Mouse (Mus musculus): ENCODE measurements around the gene Afdn.
"Not testable (repeated sequence)": the region's sequence is repeated elsewhere in the genome, so short reads cannot be mapped to it uniquely, and the experiment has no call there.

Afdn gene

DNA sequence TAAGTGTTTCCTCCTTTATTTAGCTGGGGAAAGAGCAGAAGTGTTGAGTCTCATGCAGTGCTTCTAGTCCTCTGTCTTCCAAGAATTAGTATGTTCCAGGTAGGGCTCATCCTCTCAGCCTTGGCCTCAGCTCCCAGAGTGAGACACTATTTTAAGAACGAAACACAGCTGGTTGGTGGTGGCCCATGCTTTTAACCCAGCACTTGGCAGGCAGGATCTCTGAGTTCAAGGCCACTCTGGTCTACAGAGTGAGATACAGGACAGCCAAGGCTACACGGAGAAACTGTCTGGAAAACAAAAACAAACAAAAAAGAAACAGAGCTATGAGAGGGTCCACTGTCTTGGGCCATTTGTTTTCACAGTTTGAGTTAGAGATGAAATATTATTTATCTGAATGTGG is 17.3 kb downstream of the Afdn start:
- DNase-seq (ENCODE audit: low spot score in 2 of 2): no peak

DNA sequence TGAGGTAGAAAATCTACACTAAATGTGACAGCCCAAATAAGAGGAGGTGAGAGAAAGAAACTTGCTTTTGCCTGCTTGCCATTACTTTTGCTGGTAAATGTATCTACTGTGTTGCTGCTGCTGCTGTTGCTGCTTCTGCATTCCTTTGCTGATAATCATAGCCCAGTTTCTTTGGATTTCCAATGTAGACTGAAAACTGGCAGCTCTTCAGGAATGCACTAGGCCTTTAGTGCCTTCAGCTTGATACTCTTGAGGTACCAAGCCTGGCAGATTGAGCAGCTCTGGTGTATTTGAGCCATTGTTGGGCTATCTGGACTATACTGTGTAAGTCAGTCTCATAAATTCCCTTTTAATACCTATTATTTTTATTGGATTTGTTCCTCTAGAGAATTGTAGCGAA is 18.5 kb downstream of the Afdn start:
- no peak for DNase-seq (ENCODE audit: low spot score in 2 of 2)

DNA sequence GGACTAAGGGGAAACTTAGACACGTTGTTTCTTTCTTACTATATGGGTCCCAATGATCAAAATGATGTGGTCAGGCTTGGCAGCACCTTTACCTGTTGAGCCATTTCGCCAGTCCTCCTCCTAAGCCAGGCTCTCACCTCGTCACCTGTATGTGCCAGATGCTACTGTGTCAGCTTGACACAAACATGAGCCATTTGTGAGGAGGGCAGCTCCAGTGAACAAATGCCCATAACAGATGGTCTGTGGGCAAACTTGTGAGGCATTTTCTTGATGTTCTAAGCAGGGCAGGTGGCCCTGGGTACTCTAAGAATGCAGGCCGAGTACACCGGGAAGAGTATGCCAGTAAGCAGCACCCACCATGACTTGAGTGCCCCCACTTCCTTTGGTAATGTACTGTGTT is 21.6 kb downstream of the Afdn start:
- no peak for DNase-seq (ENCODE audit: low spot score in 2 of 2)

DNA sequence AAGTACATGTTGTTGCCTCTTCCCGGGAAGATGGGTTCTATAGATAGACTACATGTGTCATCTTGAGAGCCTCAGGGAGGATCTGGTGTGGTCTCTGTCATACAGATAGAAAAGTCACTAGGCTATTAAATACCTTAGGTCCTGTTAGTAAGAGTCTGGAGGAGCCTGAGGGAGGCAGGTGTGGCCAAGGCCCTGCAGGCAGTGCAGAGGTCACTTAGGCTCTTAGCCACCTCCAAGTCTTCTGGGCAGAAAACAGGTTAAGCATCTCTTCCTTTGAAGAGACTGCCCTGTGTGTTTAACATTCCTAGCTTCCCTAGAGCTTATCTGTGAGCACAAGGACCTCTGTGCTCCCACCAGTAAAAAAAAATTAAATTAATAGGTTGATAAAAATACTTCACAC is 23.1 kb downstream of the Afdn start:
- no peak for DNase-seq (ENCODE audit: low spot score in 2 of 2)

DNA sequence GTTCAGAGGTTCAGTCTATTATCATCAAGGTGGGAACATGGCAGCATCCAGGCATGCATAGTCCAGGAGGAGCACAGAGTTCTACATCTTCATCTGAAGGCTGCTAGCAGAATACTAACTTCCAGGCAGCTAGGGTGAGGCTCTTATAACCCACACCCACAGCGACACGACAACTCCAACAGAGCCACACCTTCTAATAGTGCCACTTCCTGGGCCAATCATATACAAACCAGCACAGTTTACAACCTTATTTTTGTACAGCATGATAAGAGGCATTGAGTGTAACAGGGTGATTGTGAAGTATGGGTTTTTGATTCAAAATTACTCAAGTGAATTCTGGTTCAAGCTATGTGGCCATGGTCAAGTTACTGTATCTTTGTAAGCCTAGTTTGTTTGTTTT is 29.7 kb downstream of the Afdn start:
- DNase-seq (ENCODE audit: low spot score in 2 of 2): not testable (repeated sequence)

DNA sequence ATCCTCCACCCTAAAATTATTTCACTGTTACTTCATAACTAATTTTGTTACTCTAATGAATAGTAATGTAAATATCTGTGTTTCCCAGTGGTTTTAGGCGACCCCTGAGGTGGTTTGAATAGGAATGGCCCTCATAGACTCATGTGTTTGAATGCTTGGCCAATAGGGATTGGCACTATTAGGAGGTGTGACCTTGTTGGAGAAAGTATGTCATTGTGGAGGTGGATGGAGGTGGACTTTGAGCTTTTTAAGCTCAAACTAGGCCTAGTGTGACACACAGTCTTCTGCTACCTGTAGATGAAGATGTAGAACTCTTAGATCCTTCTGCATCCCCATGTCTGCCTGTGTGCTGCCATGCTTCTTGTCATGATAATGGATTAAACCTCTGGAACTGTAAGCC is 37.4 kb downstream of the Afdn start:
- no peak for DNase-seq (ENCODE audit: low spot score in 2 of 2)

DNA sequence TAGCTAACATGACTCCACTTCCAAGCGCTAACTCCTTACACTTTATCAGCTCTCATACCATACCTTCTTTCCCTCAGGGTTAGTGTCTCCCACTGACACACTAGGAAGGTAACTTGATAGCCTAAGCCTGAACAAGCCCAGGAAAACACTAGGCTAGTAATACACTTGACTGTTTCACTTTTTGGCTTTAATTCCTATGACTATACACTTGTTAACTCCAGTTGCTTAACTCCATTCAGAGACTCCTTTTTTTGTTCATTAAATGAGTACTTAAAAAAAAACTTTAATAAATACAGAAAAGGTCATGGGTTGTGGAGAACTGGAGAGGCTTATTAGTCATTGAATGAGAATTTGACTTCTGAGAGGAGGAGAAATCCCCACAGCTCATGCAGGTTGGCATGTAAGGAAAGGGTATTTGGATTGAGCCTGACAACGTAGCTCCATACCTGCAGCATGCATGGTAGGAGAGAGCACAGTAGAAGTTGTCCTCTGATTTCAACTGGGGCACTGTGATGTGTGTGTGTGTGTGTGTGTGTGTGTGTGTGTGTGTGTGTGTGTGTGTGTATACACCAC is 42.6 kb downstream of the Afdn start:
- DNase-seq (ENCODE audit: low spot score in 2 of 2): no peak

DNA sequence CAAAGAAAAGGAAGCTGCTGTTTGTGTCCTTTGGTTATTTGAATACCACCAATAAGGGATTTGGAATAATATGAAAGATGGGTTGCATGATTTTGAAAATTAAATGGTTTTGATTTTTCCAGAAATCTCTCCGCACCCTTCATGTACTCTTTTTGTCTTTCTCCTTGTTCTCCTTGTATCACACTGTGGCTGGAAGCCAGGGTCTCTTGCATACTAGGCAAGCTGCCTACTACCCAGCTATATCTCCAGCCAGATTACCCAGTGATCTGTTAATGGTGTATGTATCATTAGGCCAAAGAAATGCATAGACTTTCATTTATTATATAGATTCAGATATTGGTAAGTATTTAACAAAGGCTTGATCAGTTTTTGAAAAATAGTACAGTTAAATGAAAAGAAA is 45.7 kb downstream of the Afdn start:
- DNase-seq (ENCODE audit: low spot score in 2 of 2): no peak

DNA sequence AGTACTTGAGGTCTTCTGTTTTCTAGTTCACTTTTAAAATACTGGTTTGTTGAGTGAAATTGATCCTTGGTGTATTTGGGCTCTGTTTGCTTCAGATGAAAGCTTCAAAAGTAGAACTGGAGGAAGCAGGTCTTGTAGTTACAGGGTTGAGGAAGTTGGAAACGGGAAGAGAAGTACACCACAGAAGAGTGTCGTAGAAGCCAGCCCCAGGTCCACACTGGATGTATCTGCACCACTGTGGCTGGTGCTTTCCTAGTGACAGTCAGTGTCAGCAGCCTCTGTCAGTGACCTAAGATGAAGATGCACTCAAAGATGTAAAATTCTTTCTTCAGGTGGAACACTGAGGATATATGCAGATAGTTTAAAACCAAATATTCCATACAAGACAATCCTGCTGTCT is 57.5 kb downstream of the Afdn start:
- no peak for DNase-seq (ENCODE audit: low spot score in 2 of 2)

DNA sequence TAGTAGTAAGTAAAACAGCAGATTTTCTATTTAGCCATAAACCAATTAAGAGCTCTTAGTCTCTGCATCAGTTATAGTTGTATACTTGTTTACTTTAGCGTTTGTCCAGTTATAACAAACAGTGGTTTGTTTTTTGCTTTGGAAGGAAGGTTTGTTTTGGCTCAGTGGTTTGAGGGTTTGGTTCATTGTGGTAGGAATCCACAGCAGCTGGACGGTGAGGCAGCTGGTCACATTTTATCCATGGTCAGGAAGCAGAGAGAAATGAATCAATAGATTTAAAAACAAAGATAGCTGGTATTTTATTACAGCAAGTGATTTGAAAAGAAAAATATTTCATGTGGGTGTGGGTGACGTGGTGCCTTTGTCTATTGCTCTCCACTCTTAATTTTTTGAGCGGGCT is 59.0 kb downstream of the Afdn start:
- DNase-seq (ENCODE audit: low spot score in 2 of 2): no peak

DNA sequence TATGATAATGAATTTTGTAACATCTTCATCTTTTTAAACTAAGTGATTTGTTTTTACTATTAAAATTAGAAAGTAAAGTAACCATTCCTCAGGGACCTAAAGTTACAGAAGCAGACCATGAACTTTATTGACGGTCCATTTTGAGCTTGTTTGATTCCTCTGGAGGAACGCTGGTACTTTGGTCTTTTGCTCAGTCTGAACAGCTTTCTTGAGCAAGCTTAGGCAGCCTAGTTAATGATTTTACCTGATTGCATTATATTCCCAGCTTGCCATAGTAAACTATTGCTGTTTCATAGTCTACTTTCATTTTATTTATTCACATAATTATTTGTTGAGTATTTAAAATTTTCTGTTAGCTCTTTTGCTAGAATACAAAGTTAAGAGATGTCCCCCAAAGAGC is 60.3 kb downstream of the Afdn start:
- DNase-seq (ENCODE audit: low spot score in 2 of 2): no peak

DNA sequence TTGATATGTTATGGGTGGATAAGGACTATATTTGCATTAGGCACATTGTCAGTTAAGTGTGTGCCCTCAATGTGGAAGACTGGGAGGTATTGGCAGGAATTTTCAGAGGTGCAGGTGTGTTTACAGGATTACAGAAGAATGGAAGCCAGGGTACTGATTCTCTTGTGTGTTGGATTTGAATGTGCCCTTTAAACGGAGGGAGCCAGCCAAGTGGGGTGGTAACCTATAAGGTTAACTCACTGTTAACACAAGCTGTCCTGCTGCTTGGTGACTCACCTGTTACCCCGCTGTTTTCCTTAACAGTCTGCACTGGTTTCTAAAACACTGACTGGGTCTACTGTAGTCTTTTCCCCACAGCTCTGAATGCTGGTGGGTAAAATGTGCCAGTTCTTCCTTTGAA is 65.1 kb downstream of the Afdn start:
- no peak for DNase-seq (ENCODE audit: low spot score in 2 of 2)

DNA sequence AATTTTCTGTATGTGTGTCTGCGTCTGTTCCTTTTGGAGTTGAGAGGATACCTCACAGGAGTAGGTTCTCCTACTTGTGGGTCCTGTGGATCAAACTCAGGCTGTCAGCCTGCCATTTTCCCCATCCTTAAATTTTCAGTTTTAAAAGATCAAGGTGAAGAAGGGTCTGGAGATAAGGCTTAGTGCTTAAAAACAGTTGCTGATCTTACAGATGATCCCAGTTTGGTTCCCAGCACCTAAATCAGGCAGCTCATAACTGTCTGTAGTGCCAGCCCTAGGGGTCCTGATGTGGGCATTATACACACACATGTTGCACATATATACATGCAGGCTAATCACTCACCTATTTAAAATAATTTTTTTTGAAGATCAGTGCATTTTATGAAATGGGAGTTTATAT is 69.9 kb downstream of the Afdn start:
- DNase-seq (ENCODE audit: low spot score in 2 of 2): no peak

DNA sequence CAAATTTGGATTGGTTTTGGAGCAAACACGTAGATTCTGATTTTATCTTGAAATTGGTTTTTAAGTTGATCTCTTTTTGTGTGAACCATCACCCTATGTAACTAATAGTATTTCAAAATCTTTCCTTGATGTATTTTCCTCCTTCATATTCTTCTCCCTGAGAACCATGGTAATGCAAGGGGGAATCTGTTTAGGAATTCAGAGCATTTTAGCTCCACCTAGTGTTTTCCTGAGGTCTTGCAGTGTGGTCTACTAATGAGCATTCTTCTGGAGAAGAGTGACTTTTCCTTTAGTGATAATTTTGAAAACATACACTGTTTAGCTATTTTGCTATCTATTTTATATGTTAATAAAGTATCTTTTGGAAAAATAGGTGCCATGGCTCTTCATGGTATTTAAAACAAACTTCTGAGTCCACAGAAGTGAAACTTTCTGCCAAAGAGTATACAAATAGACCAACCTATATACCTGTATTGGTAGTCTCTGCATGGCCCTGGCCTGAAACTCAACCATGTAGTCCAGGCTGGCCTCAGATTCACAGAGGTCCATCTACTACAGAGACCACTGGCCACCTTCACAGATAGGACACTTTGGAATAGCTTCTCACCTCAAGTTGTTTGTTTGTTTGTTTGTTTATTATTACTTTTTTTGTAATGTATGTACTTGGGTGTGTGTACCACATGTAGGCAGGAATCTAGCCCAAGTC is 70.5 kb downstream of the Afdn start:
- peak; percentile 59 to 62 for DNase-seq (ENCODE audit: low spot score in 2 of 2)

DNA sequence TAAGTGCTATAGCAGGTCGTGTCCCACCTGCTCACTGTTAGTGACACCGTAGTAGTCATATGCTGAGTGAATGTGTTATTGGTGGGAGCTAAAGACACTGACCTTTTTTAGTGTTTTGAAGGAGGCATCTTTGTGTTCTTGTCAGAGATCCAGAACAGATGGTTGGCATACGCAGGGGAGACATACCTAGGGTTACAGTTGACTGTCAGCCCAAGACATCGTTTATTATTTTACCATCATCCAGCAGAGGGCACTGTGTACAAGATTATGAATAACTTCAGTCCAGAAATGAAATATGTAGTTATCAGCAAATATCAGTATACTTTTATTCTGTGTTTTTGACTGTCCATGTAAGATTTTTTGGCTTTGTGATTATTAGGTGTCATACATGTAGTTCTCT is 75.5 kb downstream of the Afdn start:
- DNase-seq (ENCODE audit: low spot score in 2 of 2): peak in 1 of 2 experiments; percentile 31

DNA sequence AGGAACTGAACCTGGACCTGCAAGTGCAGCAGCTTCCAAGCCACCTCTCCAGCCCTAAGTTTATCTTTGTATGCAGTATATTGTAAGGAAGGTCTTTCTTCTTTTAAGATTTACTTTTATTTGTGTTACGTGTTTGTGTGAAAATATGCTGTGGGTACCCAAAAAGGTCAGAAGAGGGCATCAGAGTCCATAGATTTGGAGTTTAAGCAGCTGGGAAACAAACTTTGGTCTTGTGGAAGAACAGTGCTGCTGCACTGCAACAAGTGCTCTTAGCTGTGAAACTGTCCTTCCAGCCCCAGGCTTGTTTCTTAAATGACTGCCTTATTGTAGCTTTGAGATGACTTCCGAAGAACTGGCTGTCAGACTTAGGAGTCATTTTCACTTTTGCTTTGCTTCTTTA is 89.8 kb downstream of the Afdn start:
- DNase-seq (ENCODE audit: low spot score in 2 of 2): no peak

DNA sequence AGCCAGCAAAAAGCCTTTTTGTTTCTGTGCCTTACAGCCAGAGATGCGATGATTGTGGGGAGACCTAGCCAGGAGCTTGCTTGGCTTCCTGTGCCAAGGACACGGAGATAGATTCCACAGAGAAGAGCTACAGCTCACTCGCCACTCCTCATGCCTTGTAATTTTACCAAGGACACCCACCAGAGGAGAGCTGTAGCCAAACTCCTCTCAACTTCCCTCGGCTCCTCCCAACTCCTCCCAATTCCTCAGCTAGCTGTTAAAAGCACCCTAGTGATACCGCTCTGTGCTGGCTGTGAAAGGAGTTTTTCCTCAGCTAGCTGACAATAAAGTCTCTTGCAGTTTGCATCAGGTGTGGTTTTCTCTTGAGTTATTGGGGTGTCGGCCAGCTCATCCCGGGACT is 93.5 kb downstream of the Afdn start:
- not testable (repeated sequence) for DNase-seq (ENCODE audit: low spot score in 2 of 2)

DNA sequence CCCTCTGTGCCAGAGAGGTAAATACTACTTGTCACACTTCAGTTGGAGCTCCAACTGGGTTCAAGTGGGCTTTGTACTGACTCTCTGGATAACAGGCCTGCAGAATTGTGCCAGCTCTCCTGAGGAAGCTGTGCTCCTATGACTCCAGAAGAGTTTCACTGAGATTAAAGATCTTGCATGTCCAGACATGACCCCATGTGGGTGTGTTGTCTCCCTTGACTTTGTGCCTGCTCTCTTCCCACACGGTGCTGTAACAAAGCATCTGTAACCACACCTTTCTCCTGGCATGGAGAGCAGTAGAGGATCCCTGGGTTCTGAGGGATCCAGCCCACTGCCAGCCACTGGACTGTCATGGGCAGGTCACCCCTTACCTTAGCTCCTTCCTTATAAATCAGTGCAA is 95.1 kb downstream of the Afdn start:
- DNase-seq (ENCODE audit: low spot score in 2 of 2): no peak

DNA sequence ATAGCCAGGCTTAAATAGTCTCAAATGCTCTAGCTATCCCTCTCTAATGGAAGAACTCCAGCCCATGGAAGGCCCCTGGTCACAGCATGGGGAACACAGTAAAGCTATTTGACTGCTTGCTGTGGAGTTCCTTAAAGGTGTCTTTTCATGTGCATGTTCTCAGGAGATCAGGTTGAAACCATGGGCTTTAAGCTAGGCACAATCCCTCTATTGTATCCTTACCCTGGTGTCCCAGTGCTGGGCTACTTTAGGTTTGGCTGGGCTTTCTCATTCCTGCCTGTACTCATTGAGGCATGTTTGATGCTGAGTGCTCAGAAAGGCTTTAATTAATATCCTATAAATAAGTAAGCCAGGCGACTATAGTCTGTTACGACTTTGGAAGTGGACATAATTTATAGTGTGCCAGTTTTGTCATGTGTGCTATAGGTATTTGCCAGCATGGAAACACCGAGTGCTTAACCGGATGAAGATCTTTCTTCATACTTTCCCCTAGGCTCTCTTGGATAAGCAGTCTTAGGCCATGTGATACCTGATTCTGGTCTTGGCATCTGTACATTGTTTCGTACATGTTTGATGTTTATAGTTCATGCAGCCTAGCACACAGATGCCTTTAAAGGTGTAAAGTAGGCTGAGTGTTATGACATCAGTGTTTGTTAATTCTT is 96.2 kb downstream of the Afdn start:
- DNase-seq (ENCODE audit: low spot score in 2 of 2): no peak

DNA sequence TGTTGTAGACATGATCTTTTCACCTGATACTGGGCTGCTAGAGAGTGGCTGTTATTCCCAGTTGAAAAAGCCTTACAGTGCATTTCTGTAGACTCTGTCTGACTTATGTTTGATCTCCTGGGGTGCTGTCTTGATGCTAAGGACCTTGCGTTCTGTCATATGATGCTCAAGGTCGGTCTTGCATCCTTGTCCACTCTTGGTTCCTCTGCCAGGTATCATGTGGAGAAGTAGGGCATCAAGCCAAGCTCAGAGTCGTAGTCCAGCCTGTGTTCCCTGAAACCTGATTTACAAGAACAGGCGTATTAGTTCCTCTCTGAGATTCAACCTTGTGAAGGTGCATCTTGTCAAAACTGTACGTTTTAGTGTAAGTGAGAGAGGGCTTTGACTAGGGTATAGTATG is 105.0 kb downstream of the Afdn start:
- no peak for DNase-seq (ENCODE audit: low spot score in 2 of 2)

DNA sequence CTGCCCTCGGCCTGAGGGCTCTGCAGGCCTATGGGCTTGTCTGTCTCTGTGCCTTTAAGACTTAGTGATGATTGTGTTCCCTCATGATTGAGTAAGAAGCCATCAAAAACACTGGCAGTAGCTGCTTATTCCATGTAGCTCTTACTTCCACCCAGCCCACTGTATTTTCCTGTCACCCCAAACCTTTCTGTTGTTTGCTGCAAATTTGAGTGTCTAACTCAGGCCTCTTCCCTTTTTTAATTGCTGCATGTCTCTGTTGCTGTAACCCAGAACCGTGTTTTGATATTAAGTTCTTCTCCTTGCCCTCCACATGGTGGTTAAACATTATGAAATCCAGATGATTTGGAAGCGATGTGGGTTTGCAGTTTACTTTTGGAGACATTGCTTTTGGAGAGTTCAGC is 106.6 kb downstream of the Afdn start:
- no peak for DNase-seq (ENCODE audit: low spot score in 2 of 2)

DNA sequence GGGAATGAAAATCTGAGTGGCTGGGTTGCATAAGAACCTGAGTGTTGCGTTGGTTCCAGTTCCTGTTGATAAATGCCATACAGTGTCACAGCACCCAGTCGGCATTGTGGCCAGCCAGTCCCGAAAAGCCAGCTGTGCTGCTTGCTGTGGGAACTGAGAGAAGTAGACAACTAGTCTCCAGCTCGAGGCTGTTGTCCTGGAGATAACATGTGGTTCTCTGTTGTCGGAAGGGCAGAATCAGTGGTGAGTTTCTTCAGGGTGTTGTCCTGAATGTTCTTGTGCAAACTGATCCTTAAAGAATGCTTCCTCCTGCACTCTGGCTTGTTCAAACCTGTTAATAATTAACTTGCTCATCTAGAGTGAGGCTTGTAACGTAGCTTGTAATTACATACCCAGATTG is 107.1 kb downstream of the Afdn start:
- no peak for DNase-seq (ENCODE audit: low spot score in 2 of 2)

DNA sequence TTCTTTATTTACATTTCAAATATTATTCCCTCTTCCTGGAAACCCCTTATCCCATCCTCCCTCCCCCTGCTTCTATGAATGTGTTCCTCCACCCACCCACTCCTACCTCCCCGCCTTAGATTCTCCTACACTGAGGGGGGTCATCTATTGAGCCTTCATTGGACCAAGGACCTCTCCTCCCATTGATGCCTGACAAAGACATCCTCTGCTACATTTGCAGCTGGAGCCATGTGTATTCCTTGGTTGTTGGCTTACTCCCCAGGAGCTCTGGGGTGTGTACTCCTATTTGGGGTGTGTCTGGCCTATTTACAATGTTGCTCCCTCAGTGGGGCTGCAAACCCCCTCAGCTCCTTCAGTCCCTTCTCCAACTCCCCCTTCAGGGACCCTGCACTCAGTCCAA is 109.9 kb downstream of the Afdn start:
- no peak for DNase-seq (ENCODE audit: low spot score in 2 of 2)

DNA sequence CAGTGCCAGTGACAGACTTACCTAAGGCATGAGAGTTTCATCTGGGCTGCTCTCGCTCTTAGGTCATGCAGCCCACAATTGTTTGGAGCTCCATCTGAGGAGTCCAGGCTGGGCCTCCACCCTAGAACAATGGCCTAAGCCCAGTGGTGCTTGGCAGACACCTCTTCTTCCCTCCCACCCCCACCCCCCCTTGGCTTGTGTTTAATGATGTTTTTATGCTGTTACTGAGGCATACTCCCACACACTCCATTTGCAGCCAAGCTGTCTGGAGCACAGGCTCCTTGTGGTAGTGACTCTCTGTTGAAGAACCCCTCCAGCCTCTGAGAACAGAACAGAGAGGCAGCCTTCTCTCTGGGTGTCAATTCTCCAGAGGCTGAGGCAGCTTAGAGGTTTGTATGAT is 113.9 kb downstream of the Afdn start:
- DNase-seq (ENCODE audit: low spot score in 2 of 2): peak; percentile 58 to 72
